Mouse (Mus musculus): ENCODE results near the gene Pou2f1. TPM values are rescaled to one million over a fixed set of nuclear protein-coding genes. Genes with fewer than 3 reads are reported as not detected.

The Pou2f1 gene
- total RNA-seq, 2 experiments from 2014 or later: 6.3 to 6.7 TPM

DNA sequence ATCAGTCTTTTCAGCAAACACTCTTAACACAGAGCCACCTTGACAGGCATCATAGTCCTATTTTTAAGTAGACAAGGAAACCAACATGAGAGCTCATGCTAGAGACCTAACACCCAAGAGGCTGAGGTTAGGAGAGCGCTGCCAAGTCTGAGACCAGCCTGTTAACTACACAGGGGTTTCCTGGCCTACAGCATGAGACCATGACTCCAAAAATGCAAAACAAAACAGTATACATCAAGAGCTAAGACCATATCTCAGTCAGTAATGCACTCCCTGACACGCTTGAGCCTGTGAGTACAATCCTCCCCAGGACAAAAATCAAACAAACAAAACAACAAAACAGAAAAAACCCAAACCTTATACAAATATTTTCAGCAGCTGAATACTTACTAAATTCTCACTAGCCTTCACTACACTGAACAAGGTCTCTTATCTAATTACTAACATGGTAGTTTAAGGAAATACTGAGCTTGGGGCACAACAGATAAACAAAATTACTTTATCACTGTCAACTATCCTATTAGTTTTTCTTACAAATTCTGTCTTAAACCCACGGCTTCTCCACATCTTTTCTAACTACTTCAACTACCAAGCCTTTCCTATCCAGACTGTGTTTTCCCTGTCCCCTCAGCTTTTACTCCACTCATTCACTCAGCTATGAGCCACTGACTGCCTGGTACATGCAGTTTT is 33.3 kb downstream of the Pou2f1 start:
- intact Hi-C loops (cut with DNase I; ENCODE audit: low total_unique reads): loop anchor here (5.0 to 10.0 kb wide), 2 partner anchors 114 to 192 kb away; no protein-coding TSS in a partner anchor
- no peak for DNase-seq

- peak; percentile 25 for DNase-seq
- intact Hi-C loops (cut with DNase I; ENCODE audit: low total_unique reads): loop anchor here (5.0 to 10.0 kb wide), 2 partner anchors 112 to 190 kb away; no protein-coding TSS in a partner anchor
Observed at GRCm38 (mm10) chr1:165967027-165967654, 35.3 kb downstream of the Pou2f1 start.

- intact Hi-C loops (cut with DNase I; ENCODE audit: low total_unique reads): loop anchor here (5.0 to 10.0 kb wide), 2 partner anchors 112 to 189 kb away; no protein-coding TSS in a partner anchor
- no peak for DNase-seq
Observed at GRCm38 (mm10) chr1:165966156-165966914, 36.1 kb downstream of the Pou2f1 start.

GRCm38 (mm10) chr1:165961676-165962364 is 40.7 kb downstream of the Pou2f1 start:
- no peak for DNase-seq
- intact Hi-C loops (cut with DNase I; ENCODE audit: low total_unique reads): loop anchor here (10.0 kb wide), 1 partner anchor 107 kb away; no protein-coding TSS in a partner anchor

DNA sequence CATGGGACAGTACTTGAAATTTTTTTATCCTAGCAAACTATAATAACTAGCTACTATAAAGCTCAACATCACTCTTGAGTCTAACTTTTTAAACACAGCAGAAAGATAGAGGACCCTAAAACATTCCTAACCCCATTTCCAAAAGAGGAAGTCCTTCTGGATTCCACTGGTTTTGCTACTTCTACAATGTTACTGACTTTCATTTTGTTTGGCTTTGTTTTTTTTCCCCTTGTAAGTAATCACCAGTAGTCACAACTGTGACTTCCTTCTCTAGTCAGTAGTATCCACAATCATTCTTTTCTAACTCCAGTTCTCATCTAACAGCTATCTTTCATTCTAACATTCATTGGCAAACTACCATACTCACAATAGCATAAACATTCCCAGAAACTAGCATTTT is 44.3 kb downstream of the Pou2f1 start:
- no peak for DNase-seq
- intact Hi-C loops (cut with DNase I; ENCODE audit: low total_unique reads): no loop called here

DNA sequence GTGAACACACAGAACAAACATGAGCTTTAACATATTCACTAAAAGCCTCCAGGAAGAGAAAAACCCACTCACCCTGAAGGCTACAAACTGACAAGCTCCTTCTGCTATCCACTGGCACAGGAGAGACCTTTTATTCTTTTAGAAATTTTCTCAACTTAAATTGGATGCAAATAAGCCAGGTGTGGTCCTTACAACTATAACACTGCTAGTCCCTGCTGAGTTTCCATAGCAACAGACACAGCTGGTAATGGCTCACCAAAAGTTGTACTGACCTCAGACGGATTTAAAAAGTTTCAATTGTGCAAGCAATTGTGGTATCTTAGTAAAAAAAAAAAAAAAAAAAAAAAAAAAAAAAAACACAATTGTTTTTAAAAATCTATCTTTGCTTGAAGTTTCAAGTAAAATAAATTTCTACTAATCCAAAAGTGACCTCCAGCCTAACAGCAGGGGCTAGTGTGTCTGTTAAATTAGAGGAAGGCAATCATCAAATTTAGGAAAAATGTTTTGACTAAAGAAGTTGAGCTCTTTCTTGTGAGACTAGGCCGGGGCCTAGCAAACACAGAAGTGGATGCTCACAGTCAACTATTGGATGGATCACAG is 54.2 kb downstream of the Pou2f1 start:
- DNase-seq: no peak
- intact Hi-C loops (cut with DNase I; ENCODE audit: low total_unique reads): no loop called here

GRCm38 (mm10) chr1:165943270-165943669 is 59.2 kb downstream of the Pou2f1 start:
- intact Hi-C loops (cut with DNase I; ENCODE audit: low total_unique reads): no loop called here
- DNase-seq: no peak

- no peak for DNase-seq
- intact Hi-C loops (cut with DNase I; ENCODE audit: low total_unique reads): no loop called here
Observed at GRCm38 (mm10) chr1:165935466-165935818, 67.0 kb downstream of the Pou2f1 start.

GRCm38 (mm10) chr1:165934648-165935465 is 67.6 kb downstream of the Pou2f1 start:
- no peak for DNase-seq
- intact Hi-C loops (cut with DNase I; ENCODE audit: low total_unique reads): no loop called here

- no peak for DNase-seq
- intact Hi-C loops (cut with DNase I; ENCODE audit: low total_unique reads): no loop called here
Observed at GRCm38 (mm10) chr1:165933915-165934647, 68.4 kb downstream of the Pou2f1 start.

DNA sequence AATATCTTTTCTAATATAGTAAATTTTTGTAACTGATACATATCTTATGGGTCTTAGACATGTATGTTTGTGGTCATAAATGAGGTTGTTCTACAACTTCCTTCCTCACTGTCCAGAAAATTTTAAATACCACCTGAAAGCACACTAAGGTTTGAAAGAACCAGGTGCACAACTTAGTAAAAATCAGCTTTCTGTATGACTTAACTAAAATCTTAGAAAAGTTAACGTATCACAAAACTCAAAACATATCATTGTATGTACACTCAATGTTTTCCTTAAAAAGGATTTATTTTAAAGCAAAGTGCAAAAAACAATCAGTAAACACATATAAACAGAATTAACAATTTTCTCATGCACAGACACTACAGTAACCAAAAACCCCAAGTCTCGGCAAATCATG is 69.6 kb downstream of the Pou2f1 start:
- intact Hi-C loops (cut with DNase I; ENCODE audit: low total_unique reads): no loop called here
- DNase-seq: no peak

DNA sequence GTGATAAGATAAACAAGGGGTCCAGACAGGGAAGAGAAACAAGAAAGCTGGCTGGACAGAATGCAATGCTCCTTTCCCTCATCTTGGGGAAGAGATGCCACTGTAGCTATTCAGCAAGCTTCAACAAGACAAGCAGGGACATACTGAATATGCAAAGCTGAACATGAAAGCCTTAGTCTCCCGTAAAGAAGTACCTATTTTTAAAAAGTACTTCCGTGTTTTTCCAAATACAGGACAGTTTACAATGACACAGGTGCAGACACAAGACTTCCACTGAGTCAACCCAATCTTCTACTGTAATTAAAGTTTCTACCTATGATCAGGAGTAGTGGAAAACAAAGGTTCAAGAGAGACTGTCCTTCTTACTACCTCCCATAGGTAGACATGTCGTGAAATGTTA is 72.0 kb downstream of the Pou2f1 start:
- no peak for DNase-seq
- intact Hi-C loops (cut with DNase I; ENCODE audit: low total_unique reads): no loop called here

DNA sequence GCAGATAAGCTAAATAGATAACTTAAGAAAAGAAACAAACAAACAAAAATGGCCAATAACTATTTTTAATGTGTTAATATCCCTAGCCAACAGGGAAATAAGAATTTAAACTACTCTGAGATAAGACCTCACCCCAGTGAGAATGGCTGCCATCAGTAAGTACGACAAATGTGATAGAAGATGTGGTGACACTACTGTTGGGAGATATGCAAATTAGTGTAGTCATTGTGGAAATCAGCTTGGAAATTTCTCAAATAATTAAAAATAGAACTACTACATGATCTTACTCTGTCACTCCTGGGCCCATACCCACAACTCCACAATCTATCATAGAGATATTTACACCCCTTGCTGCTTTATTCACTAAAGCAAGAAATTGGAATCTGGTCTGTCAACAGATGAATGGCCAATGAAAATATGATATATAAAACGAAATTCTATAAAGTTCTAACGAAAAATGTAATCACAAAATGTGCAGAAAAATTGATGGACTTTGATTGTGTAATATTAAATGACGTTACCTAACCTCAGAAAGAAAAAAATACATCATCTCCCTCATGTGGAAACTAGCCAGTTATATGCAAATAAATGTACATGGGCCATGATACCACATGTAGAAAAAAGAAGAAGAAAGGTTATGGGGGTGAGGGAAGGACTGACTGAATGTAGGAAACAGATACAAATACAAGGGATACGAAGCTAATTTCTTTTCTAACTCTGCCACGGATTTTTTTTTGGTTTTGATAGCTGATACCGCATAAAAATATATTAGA is 74.8 kb downstream of the Pou2f1 start:
- intact Hi-C loops (cut with DNase I; ENCODE audit: low total_unique reads): no loop called here
- no peak for DNase-seq

DNA sequence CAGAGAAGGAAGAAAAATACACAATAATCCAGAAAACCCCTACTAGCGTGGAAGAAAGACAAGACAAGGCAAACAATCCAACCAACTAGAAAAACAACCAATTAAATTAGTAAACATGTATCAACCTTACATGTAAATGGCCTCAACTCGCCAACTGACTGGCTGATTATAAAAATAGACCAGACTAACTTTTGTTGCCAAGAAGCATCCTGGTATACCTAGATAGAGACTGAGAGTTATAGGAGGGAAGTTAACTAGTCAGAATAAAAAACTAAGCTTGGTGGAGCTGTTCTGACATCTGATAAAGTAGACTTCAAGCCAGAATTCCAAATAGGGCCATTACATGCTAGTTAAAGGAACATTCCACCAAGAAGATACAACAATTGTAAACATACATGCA is 77.3 kb downstream of the Pou2f1 start:
- intact Hi-C loops (cut with DNase I; ENCODE audit: low total_unique reads): no loop called here
- no peak for DNase-seq

DNA sequence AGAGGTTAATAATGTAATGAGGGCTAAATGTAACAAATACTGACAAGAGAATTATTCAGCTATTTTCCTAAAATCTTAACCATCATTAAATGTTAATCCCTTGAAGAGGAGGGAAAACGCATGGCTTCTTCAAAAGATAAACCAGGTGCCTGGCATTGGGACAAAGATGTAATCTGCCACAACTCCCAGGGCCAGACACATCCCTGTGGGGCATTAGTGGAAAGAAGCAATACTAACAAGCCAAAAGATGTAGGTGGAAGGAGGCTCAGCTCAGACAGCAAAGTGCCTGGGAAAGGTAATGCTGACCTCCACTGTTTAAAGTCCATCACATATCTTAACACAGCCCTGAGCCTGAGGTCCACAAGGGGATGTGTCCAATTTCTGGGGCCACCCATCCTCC is 80.0 kb downstream of the Pou2f1 start:
- intact Hi-C loops (cut with DNase I; ENCODE audit: low total_unique reads): no loop called here
- no peak for DNase-seq

DNA sequence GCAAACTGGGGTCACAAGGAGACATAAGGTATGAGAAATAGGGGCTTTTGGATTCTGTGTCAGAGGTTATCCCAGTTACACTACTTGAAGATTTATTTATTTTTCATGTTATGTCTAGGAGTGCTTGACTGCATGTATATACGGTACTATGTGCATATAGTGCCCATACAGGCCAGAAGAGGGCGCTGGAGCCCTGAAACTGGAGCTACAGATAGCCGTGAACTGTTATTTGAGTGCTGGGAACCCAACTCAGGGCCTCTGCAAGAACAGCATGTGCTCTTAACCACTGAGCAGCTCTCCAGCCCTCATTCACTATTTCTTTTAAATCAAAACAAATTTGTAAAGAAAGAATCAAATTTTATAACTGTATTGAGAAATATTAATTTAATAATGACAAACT is 81.5 kb downstream of the Pou2f1 start:
- no peak for DNase-seq

GRCm38 (mm10) chr1:165914416-165914801 is 88.1 kb downstream of the Pou2f1 start:
- intact Hi-C loops (cut with DNase I; ENCODE audit: low total_unique reads): no loop called here
- DNase-seq: no peak

More for the DNA sequence above, 81.5 kb downstream of the Pou2f1 start:
- intact Hi-C loops (cut with DNase I; ENCODE audit: low total_unique reads): no loop called here
